Mouse (Mus musculus): ENCODE measurements around the gene Acsl1.

The Acsl1 gene

GRCm38 (mm10) chr8:46470792-46471781, at the start of gene Acsl1:
TSS of gene Acsl1 (plus strand) at chr8:46471037.
- ChIA-PET POLR2A (interaction anchor here (0.5 to 4.9 kb wide), 64 partner anchors 9 to 1204 kb away, joined by 3 to 128 read pairs (median 5); partner anchors contain the start of genes Casp3 (in 3 of the 4), Cenpu (in 3 of the 4), Primpol (in 3 of the 4) and Slc25a4 (in 3 of the 4)), CTCF (interaction anchor here in 1 of 4 experiments (0.9 to 1.7 kb wide), 3 partner anchors 13 to 89 kb away, joined by 4 to 11 read pairs (median 4); no protein-coding TSS in a partner anchor)

- POLR2A ChIA-PET = interaction anchor here in 3 of 4 experiments (0.5 to 2.3 kb wide), 12 partner anchors 12 to 915 kb away, joined by 3 to 10 read pairs (median 3); partner anchors contain the start of gene Acsl1 (in 1 of the 3)
- CTCF ChIA-PET = no interaction called here
Measured at GRCm38 (mm10) chr8:46421515-46421914, 49.3 kb upstream of the Acsl1 start.

GRCm38 (mm10) chr8:46427940-46428339, 42.9 kb upstream of the Acsl1 start:
- ChIA-PET CTCF (no interaction called here), POLR2A (interaction anchor here in 1 of 4 experiments (1.1 kb wide), 1 partner anchor 56 kb away, joined by 3 read pairs; no protein-coding TSS in a partner anchor)

- POLR2A ChIA-PET = interaction anchor here in 2 of 4 experiments (0.7 to 1.1 kb wide), 2 partner anchors 9 to 54 kb away, joined by 3 read pairs; no protein-coding TSS in a partner anchor
- CTCF ChIA-PET = no interaction called here
Measured at GRCm38 (mm10) chr8:46429871-46430270, 41.0 kb upstream of the Acsl1 start.

GRCm38 (mm10) chr8:46431921-46432320, 38.9 kb upstream of the Acsl1 start:
- POLR2A ChIA-PET = no interaction called here

GRCm38 (mm10) chr8:46432581-46432980, 38.3 kb upstream of the Acsl1 start:
- POLR2A ChIA-PET = interaction anchor here in 1 of 4 experiments (0.7 kb wide), 1 partner anchor 12 kb away, joined by 3 read pairs; no protein-coding TSS in a partner anchor
- CTCF ChIA-PET = no interaction called here

More at GRCm38 (mm10) chr8:46431921-46432320, 38.9 kb upstream of the Acsl1 start:
- CTCF ChIA-PET = no interaction called here

- POLR2A ChIA-PET = no interaction called here
- CTCF ChIA-PET = no interaction called here
Measured at GRCm38 (mm10) chr8:46433656-46434055, 37.2 kb upstream of the Acsl1 start.

- POLR2A ChIA-PET = interaction anchor here in 1 of 4 experiments (1.0 kb wide), 1 partner anchor 32 kb away, joined by 3 read pairs; the partner anchor contains the start of gene Acsl1
- CTCF ChIA-PET = no interaction called here
Measured at GRCm38 (mm10) chr8:46438491-46438890, 32.3 kb upstream of the Acsl1 start.

GRCm38 (mm10) chr8:46445964-46446915, 24.6 kb upstream of the Acsl1 start:
- POLR2A ChIA-PET = interaction anchor here in 3 of 4 experiments (0.5 to 3.4 kb wide), 10 partner anchors 10 to 235 kb away, joined by 3 to 13 read pairs (median 3); partner anchors contain the start of genes Acsl1 (in 1 of the 3) and Slc25a4 (in 1 of the 3)
- CTCF ChIA-PET = no interaction called here

GRCm38 (mm10) chr8:46447334-46447733, 23.5 kb upstream of the Acsl1 start:
- ChIA-PET CTCF (interaction anchor here in 1 of 4 experiments (0.5 kb wide), 1 partner anchor 76 kb away, joined by 3 read pairs; no protein-coding TSS in a partner anchor), POLR2A (interaction anchor here in 3 of 4 experiments (0.8 to 3.4 kb wide), 8 partner anchors 9 to 107 kb away, joined by 3 to 13 read pairs (median 4); partner anchors contain the start of gene Acsl1 (in 1 of the 3))

- ChIA-PET CTCF (no interaction called here), POLR2A (interaction anchor here in 1 of 4 experiments (1.1 to 3.3 kb wide), 2 partner anchors 23 to 58 kb away, joined by 3 to 9 read pairs; no protein-coding TSS in a partner anchor)
Measured at GRCm38 (mm10) chr8:46448606-46449005, 22.2 kb upstream of the Acsl1 start.

GRCm38 (mm10) chr8:46449063-46449462, 21.8 kb upstream of the Acsl1 start:
- CTCF ChIA-PET = no interaction called here
- POLR2A ChIA-PET = interaction anchor here in 1 of 4 experiments (0.6 to 3.3 kb wide), 2 partner anchors 22 to 1242 kb away, joined by 4 to 9 read pairs; no protein-coding TSS in a partner anchor

GRCm38 (mm10) chr8:46449723-46450251, 21.1 kb upstream of the Acsl1 start:
- CTCF ChIA-PET = no interaction called here

GRCm38 (mm10) chr8:46458215-46458811, 12.5 kb upstream of the Acsl1 start:
- ChIA-PET POLR2A (interaction anchor here in 1 of 4 experiments (0.7 to 1.1 kb wide), 3 partner anchors 14 to 166 kb away, joined by 3 to 4 read pairs (median 3); no protein-coding TSS in a partner anchor), CTCF (interaction anchor here in 1 of 4 experiments (0.5 to 0.6 kb wide), 2 partner anchors 12 to 705 kb away, joined by 3 read pairs; no protein-coding TSS in a partner anchor)

More at GRCm38 (mm10) chr8:46449723-46450251, 21.1 kb upstream of the Acsl1 start:
- POLR2A ChIA-PET = interaction anchor here in 1 of 4 experiments (0.6 kb wide), 1 partner anchor 1241 kb away, joined by 4 read pairs; no protein-coding TSS in a partner anchor

GRCm38 (mm10) chr8:46468400-46468799, 2.4 kb upstream of the Acsl1 start:
- ChIA-PET POLR2A (interaction anchor here in 1 of 4 experiments (4.9 kb wide), 1 partner anchor 16 kb away, joined by 65 read pairs; no protein-coding TSS in a partner anchor), CTCF (no interaction called here)

GRCm38 (mm10) chr8:46469071-46469769, 1.6 kb upstream of the Acsl1 start:
- CTCF ChIA-PET = no interaction called here
- POLR2A ChIA-PET = interaction anchor here in 3 of 4 experiments (0.6 to 4.9 kb wide), 4 partner anchors 15 to 258 kb away, joined by 4 to 65 read pairs (median 10); partner anchors contain the start of gene Slc25a4 (in 1 of the 3)

Measured in embryonic stem cell, embryonic (primary cell).